In the genomic region with DNA sequence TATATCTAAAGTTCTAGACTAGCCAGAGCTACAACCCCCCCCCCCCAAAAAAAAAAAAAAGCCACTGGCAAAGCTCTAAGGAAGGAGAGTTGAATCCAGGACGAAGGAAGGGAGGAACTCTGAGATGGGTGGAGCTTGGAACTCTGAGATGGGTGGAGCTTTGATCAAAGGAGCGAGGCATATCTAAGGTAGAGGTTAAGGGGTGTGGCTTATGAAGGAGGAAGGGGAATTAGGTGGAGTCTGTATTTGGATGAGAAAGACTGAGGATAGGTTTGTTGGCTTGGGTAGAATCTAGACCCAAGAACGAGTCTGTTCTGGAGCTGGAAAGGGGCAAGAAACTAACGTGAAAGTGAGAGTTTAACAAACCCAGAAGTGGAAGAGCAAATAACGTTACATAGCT, we compare ENCODE assay signal across 9 mouse cellular contexts. TPM values are rescaled to one million over a fixed set of nuclear protein-coding genes. Genes with fewer than 3 reads are reported as not detected.
DNase-seq lines count a peak whose midpoint lies in the region; ATAC-seq lines count a peak whose summit lies in the region.
"Had no signal": no experiment of that assay in that cellular context is flagged by ENCODE, and none has a peak within 500 bp of the region (broad histone marks: within the 10 kb centered on the region; RNA-seq: fewer than 3 reads in every experiment).

No protein-coding gene starts in this region.

- H3K27me3 ChIP-seq in hindbrain, embryonic 10.5 days (ENCODE audit: insufficient read depth, poor library complexity, severe bottlenecking), result peaks cover 41% of the 10 kb centered on the region
- peaks cover 7% of the 10 kb centered on the region; the same call in 1 of the 2 replicates for H3K27me3 ChIP-seq in hindbrain, embryonic 11.5 days (ENCODE audit: control insufficient read depth, insufficient read depth, low read length)
- H3K27me3 ChIP-seq in embryonic facial prominence, embryonic 10.5 days (replicated peaks; ENCODE audit: low read depth, poor library complexity, severe bottlenecking), result peaks cover 36% of the 10 kb centered on the region
- H3K27me3 ChIP-seq in midbrain, embryonic 14.5 days (ENCODE audit: control insufficient read depth, insufficient read depth, low read length), result peaks cover 2% of the 10 kb centered on the region; the same call in 1 of the 2 replicates
- H3K27me3 ChIP-seq: Patski had no signal

- H3K4me2 ChIP-seq in hindbrain, embryonic 11.5 days (replicated peaks; ENCODE audit: low read depth, low read length), result no peak overlapping the region
- peak overlapping the region; percentile 79; the same call in 1 of the 2 replicates for H3K4me2 ChIP-seq in midbrain, embryonic 14.5 days (ENCODE audit: low read length)

- H3K9me3 ChIP-seq in hindbrain, embryonic 10.5 days, result no peaks in the 10 kb centered on the region
- H3K9me3 ChIP-seq in hindbrain, embryonic 11.5 days (ENCODE audit: control insufficient read depth, low read length), result no peaks in the 10 kb centered on the region
- H3K9me3 ChIP-seq in embryonic facial prominence, embryonic 10.5 days, result no peaks in the 10 kb centered on the region
- no peaks in the 10 kb centered on the region for H3K9me3 ChIP-seq in midbrain, embryonic 14.5 days (ENCODE audit: control insufficient read depth, low read length)

- peaks cover 7% of the 10 kb centered on the region; the same call in 1 of the 2 replicates for H3K36me3 ChIP-seq in hindbrain, embryonic 10.5 days
- no peaks in the 10 kb centered on the region for H3K36me3 ChIP-seq in hindbrain, embryonic 11.5 days (ENCODE audit: control insufficient read depth, insufficient read depth, low read length)
- H3K36me3 ChIP-seq in embryonic facial prominence, embryonic 10.5 days (replicated peaks), result no peaks in the 10 kb centered on the region; the same call in none of the 2 replicates
- H3K36me3 ChIP-seq in midbrain, embryonic 14.5 days (ENCODE audit: control insufficient read depth, insufficient read depth, low read length), result no peaks in the 10 kb centered on the region

- peak overlapping the region; percentile 55 for H3K4me3 ChIP-seq in hindbrain, embryonic 10.5 days
- H3K4me3 ChIP-seq in hindbrain, embryonic 11.5 days (ENCODE audit: low read depth, low read length), result no peak overlapping the region
- H3K4me3 ChIP-seq in embryonic facial prominence, embryonic 10.5 days, result peak overlapping the region; percentile 56
- no peak overlapping the region for H3K4me3 ChIP-seq in midbrain, embryonic 14.5 days (replicated peaks; ENCODE audit: low read depth, low read length)

- no peak for ATAC-seq in hindbrain, embryonic 11.5 days (ENCODE audit: low FRiP score)
- ATAC-seq in midbrain, embryonic 14.5 days (ENCODE audit: low FRiP score, low TSS enrichment), result no peak
- ATAC-seq: Patski had no signal

- intact Hi-C loops in left cerebral cortex, postnatal 25 days (cut with DNase I), result no loop called here

- DNase-seq in hindbrain, embryonic 10.5 days (ENCODE audit: low spot score), result no peak
- no peak for DNase-seq in hindbrain, embryonic 11.5 days (ENCODE audit: low spot score)
- no peak for DNase-seq in embryonic facial prominence, embryonic 10.5 days (ENCODE audit: low spot score)
- peak; percentile 58 for DNase-seq in large intestine, adult 2 months (ENCODE audit: low read depth, low spot score)
- no peak for DNase-seq in midbrain, embryonic 14.5 days
- DNase-seq in frontal cortex, postnatal 36 days (ENCODE audit: low spot score in 2 of 2), result no peak
- no peak for DNase-seq in left cerebral cortex, postnatal 25 days (ENCODE audit: low spot score in 2 of 2)
- no peak for DNase-seq in Muller cell, postnatal 12 days (ENCODE audit: inconsistent ontology term)

- peaks cover 21% of the 10 kb centered on the region for H3K4me1 ChIP-seq in hindbrain, embryonic 10.5 days (replicated peaks)
- H3K4me1 ChIP-seq in hindbrain, embryonic 11.5 days (replicated peaks; ENCODE audit: control insufficient read depth, insufficient read depth, low read length), result no peaks in the 10 kb centered on the region; the same call in 1 of the 2 replicates
- H3K4me1 ChIP-seq in embryonic facial prominence, embryonic 10.5 days, result peaks cover 18% of the 10 kb centered on the region
- peaks cover 9% of the 10 kb centered on the region for H3K4me1 ChIP-seq in midbrain, embryonic 14.5 days (ENCODE audit: control insufficient read depth, insufficient read depth, low read length)

- H3K9ac ChIP-seq in hindbrain, embryonic 11.5 days (ENCODE audit: low read depth, low read length), result no peak overlapping the region
- no peak overlapping the region for H3K9ac ChIP-seq in midbrain, embryonic 14.5 days (replicated peaks; ENCODE audit: low read length)

- WGBS in hindbrain, embryonic 10.5 days, result 15% methylated on average over 5 of the region's 5 CpGs
- WGBS in hindbrain, embryonic 11.5 days, result 19% methylated on average over 5 of the region's 5 CpGs
- 11% methylated on average over 5 of the region's 5 CpGs for WGBS in embryonic facial prominence, embryonic 10.5 days
- WGBS in large intestine, adult 2 months, result 8% methylated on average over 5 of the region's 5 CpGs
- WGBS in midbrain, embryonic 14.5 days, result 19% methylated on average over 5 of the region's 5 CpGs

- H3K27ac ChIP-seq in hindbrain, embryonic 10.5 days, result no peak overlapping the region
- H3K27ac ChIP-seq in hindbrain, embryonic 11.5 days (ENCODE audit: low read depth, low read length), result no peak overlapping the region
- H3K27ac ChIP-seq in embryonic facial prominence, embryonic 10.5 days (replicated peaks), result no peak overlapping the region
- H3K27ac ChIP-seq in midbrain, embryonic 14.5 days (replicated peaks; ENCODE audit: low read depth, low read length), result no peak overlapping the region

RNA-seq across cellular contexts. Expression of gene Ephx3, which starts 0.5 kb away (rescaled TPM):
- 0.21 and 0.24 TPM in 2 replicates for polyA plus RNA-seq in hindbrain, embryonic 10.5 days (2016; fragmentation: Nextera tagmentation; extraction: Ambion mirVana)
- polyA plus RNA-seq in hindbrain, embryonic 11.5 days (2014; fragmentation: Nextera tagmentation; extraction: Ambion mirVana), result 0.14 and 0.20 TPM in 2 replicates
- polyA plus RNA-seq in embryonic facial prominence, embryonic 10.5 days (2016; fragmentation: Nextera tagmentation; extraction: Ambion mirVana), result 0.12 TPM in 1 of 2 replicates, not detected in the other
- polyA plus RNA-seq in large intestine, adult 2 months (2012; rRNA removed), result 0.74 and 0.75 TPM in 2 replicates
- polyA plus RNA-seq in midbrain, embryonic 14.5 days (2014; fragmentation: Nextera tagmentation; extraction: Ambion mirVana), result 0.34 TPM in 1 of 2 replicates, not detected in the other
- total RNA-seq in left cerebral cortex, postnatal 25 days (2021), result under 1 TPM; 0.39 to 0.48 TPM

RNA-seq across cellular contexts. Expression of gene Notch3, which starts 23.2 kb away (rescaled TPM):
- 22.9 and 26.0 TPM in 2 replicates for polyA plus RNA-seq in hindbrain, embryonic 10.5 days (2016; fragmentation: Nextera tagmentation; extraction: Ambion mirVana)
- polyA plus RNA-seq in hindbrain, embryonic 11.5 days (2014; fragmentation: Nextera tagmentation; extraction: Ambion mirVana), result 20.3 and 24.7 TPM in 2 replicates
- polyA plus RNA-seq in embryonic facial prominence, embryonic 10.5 days (2016; fragmentation: Nextera tagmentation; extraction: Ambion mirVana), result 23.7 and 24.5 TPM in 2 replicates
- polyA plus RNA-seq in large intestine, adult 2 months (2012; rRNA removed), result 2.5 and 4.9 TPM in 2 replicates
- polyA plus RNA-seq in midbrain, embryonic 14.5 days (2014; fragmentation: Nextera tagmentation; extraction: Ambion mirVana), result 10.5 and 11.2 TPM in 2 replicates
- total RNA-seq in left cerebral cortex, postnatal 25 days (2021), result 10 to 100 TPM in 1 of 2 experiments, 1 to 10 TPM in 1; 7.5 to 10.0 TPM

Comparison
In these comparisons a context has a peak if more than half of its experiments do, and no peak if none do; other contexts are left out.
1. H3K4me3 ChIP-seq: peak in hindbrain, embryonic 10.5 days (single experiment) and embryonic facial prominence, embryonic 10.5 days (single experiment); none in hindbrain, embryonic 11.5 days (single experiment) and midbrain, embryonic 14.5 days (single experiment).